Mouse (Mus musculus): ENCODE measurements around the gene E2f3.

Gene E2f3

DNA sequence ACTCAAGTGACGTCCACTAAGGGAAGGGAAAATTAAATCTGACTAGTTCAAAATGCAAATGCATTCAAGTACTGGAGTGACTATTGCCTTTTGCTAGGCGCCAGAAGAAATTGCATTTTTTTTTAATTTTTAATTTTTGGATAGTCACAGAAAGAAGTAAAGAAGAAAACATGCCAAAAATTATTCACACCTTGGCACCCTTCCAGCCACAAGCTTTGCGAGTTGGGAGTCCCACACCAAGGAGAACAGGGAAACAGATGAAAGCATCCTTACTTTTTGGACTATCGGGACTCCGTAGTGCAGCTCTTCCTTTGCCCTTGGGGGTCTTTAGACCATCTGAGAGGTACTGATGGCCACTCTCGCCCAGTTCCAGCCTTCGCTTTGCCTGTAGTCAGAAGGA is 66.0 kb downstream of the E2f3 start:
- in situ Hi-C loops (cut with MseI, MboI), result no loop called here

DNA sequence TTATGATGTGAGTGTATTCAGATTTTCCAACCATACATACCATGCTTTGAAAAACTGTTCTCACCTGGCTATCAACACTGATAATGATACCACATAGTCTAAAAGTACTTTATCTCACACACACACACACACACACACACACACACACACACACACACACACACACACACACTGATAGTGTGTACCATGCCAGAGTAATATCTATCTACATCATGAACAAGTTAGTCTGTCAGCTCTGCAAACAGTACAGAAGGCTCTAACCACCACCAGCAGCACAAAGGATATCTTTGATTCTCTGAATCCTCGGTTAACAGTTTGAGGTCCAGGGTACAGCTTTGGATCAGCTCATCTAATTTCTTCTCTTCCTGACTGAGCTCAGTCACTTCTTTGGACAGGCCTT is 69.3 kb downstream of the E2f3 start:
- in situ Hi-C loops (cut with MseI, MboI), result no loop called here

DNA sequence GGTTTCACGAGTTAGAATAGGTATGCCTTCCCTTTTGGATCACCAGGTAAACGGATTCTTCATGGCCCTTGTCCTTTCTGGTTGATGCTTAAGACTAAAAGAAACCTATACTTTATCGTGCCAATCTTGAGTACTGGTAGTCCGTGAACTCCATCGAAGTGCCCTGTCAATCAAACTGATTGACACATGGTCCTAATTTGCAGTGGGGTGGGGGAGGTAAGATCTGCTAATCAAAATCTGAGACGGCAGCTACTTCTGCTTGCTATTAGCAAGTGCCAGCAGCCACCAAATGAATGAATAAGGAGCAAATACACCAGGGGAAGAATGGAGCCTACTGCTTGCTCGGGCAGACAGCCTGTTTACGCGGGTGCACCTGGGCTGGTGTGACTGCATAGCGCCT is 72.3 kb downstream of the E2f3 start:
- in situ Hi-C loops (cut with MseI, MboI), result no loop called here

DNA sequence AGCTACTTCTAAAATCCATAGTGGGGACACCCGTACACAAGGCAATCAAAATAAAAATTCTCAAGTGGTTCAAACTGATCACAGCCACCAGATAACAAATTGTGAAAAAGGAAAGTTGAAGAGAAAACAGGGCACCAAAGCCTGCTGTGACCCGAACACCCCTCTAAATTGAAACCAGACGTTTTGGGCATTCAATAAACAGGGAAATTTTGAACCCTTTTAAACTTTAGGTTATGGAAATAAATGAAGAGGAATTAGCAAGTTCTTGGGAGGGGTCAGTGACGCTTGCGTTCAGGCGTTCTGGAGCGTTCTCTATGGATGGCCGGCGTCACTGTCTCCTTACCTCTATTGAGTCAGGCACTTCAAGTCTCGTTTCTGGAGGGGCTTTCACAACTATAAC is 72.8 kb downstream of the E2f3 start:
- in situ Hi-C loops (cut with MseI, MboI), result no loop called here

DNA sequence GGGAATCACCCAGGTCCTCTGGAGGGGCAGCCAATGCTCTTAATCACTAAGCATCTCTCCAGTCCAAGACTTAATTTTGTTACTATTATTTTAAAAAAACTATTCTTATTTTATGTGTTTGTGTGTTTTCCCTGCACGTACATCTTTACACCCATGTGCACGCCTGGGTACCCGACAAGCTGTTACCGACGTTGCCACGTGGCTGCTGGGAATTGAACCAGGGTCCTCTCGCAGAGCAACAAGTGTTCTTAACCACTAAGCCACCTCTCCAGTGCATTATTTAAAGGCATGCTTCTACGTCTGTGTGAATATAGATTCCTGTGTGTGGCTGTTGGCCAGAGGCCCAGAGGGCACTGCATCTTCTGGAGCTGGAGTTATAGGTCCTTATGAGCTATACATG is 73.6 kb downstream of the E2f3 start:
- in situ Hi-C loops (cut with MseI, MboI), result no loop called here

DNA sequence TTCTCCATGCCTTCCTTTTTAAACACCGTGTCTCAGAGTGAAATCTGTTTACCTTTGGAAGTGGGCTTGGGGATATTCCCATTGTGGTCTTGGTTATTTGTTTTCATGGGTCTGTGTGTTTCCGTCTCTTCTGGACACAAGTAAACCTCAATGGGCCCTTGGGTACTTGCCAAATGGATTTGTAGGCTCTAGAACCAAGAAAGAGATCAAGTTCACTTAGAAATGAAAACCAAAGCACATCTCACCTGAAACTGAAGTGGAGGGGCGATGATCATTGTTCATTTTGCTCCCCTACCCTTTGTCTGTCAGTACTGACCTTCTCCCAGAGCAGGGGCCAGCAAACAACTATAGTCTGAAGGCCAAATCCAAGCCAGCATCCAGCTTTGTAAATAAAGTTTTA is 74.7 kb downstream of the E2f3 start:
- in situ Hi-C loops (cut with MseI, MboI), result no loop called here

DNA sequence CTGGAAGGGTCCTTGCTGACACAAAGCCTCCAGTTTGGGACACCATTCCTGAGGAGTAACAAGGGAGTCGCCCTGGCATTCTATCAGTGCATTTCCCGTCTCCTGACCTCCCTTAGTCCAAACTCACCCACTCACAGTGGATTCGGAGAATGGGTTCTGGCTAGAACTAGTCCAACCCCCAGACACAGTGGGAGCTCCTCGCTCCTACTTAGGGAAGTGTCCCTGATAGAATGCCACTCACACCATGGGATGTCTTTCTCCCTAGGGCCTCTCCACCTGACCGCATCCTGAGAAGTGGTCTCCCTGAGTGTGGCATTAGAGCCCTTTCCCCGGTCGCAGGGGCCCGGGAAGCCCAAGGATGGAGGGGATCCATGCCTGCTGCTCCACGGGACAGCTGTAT is 77.4 kb downstream of the E2f3 start:
- in situ Hi-C loops (cut with MseI, MboI), result no loop called here

DNA sequence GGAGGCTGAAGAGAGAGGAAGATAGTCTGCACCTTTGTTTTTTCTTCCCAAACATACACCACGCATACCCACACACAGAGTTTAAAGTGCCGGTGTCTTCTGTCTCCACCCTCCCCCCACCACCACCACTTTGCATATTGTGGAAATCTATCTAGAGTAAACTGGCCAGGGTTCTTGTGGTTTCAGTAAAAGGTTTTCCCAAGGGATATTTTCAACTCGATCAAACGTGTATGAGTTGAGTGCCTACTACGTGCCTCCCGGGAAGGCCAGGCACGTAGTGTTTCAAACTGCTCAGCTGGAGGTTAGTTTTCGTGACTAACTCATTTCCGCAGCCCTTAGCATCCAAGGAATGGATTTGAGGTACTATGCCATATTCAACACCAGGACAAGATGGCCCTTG is 77.9 kb downstream of the E2f3 start:
- in situ Hi-C loops (cut with MseI, MboI), result no loop called here

DNA sequence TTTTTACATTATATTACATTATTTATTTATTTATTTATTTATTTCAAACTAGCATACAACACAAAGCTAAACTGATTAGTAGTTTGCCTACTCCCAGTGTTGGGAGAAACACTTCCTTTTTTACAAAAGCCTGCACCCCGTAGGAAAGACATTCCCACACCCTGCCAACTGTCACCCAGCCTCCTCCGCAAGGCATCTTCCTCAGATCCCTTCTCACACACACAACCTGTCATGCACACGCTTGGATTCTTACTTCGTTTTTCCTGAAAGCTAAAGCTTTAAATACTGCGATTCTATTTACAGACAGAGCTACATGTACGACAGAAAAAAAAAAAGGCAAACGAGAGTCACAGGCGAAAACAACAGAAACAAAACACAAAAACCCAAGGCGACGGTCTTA is 79.1 kb downstream of the E2f3 start:
- in situ Hi-C loops (cut with MseI, MboI), result no loop called here

DNA sequence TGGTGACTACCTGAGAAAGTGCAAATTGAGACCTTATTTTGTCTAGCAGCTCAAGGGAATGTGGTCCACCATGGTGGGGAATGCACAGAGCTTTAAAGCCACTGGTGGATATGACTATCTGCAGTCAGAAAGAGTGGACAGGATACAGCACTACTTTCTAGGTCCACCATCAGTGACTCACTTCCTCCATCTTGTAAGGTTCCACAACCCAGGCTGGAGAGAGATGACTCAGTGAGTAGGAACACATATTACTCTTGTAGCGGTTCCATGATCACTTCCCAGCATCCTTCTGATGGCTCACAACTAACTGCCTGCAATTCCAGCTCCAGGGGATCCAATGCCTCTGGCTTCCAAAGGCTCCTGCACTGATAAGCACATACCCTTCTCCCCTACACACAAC is 82.5 kb downstream of the E2f3 start:
- in situ Hi-C loops (cut with MseI, MboI), result no loop called here

DNA sequence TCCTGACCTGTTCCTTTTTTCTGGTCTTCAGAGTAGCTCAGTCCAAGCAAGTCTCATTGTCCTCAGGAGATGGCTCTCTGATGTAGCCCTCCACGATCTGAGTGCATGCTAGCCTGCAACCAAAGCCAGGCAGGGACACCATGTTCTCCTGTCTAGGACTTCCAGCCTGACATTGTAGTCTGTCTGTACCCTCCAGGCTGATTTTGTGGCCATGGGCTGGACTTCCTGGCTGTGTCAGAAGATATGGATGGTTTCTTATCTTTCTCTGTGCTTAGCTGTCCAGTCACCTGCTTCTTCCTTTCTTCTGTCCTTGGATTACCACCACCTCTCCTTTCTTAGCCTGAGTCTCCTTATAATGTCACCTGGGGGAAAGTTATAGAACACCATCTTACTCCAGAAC is 83.2 kb downstream of the E2f3 start:
- in situ Hi-C loops (cut with MseI, MboI), result no loop called here

DNA sequence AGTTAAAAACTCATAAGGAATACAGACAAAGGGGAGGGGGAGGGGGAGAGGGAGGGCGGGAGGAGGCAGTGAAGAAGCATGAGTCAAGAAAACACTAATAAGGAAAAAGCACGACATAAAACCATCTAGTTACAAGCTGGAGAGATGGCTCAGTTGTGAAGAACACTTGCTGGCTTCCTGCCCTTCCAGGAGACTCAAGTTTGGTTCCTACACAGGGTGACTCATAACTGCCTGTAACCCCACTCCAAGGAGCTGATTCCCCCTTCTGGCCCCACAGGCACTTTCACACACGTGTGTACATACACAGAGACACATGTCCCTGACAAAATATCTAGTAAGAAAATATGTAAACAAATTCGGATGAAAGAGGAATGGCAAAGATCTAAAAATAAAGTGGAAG is 84.2 kb downstream of the E2f3 start:
- in situ Hi-C loops (cut with MseI, MboI), result no loop called here

DNA sequence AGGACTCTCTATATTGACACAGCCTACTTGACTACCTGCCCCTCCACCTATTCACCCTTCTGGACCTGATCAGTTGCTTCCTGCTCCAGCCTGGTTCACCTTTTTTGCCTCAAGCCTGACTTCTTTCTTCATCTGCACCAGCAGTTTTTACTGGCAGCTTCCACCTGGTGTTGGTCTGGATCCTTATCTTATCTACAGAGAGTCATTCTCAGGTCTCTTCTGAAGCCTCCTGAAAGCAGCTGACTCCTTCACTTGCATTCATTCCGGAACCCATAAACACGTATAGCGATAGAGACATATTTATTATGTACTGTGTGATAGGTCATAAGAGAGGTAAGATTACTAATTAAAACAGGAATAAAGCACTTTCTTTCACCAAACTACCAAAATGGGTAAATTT is 119.1 kb downstream of the E2f3 start:
- in situ Hi-C loops (cut with MseI, MboI), result no loop called here

DNA sequence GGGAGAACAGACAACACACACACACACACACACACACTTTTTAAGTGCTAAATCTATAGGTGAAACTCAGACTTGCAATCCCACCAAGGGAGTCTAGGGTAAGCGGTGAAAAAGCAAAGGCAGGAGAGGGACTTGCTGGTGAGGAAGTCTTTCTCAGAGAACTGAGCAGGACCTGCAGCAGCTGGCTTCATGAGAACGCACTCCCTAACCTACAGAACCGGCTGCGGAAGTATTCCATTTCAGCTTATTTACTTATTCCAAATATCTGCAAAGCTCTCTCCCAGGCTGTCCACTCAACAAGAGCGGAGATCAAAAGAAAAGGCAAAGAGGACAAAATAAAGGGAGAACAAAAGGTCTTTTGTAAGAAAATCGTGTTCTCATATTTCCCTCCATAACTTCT is 121.5 kb downstream of the E2f3 start:
- in situ Hi-C loops (cut with MseI, MboI), result no loop called here

DNA sequence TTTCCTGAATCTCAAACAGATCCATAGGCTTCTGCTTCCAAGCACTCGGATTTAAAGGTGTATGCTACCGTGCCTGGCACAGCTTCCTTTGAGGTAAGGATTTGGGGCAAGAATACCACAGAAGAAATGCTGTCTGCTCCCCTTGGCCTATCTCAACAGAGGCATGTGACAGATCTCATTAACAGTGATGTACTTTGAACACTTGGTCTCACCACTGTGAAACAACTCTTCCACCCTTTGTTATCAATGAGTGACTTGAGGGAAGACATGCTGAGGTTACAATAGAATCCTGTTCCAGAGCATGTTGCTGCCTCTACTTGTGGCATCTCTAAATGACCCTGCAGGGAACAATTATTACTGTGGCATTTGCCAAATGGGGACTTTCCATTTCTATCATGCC is 125.8 kb downstream of the E2f3 start:
- in situ Hi-C loops (cut with MseI, MboI), result no loop called here

DNA sequence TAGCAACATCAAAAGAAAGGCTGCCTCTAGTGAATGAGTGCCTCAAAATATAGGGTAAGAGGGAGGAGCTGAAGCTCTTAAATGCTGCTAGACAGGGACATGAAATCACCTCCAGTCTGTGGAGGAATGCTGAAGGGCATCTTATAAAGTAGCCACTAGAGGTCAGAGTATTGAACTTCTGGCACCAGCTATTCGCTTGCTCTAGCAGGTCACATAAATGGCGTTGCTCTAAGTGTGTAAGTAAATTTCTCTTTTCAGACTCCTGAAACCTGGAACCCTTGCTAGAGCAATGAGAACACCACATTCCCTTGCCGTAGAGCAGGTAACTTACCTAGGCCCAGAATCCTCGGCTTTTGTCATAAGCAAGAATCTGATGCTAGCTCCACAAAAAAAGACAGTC is 128.4 kb downstream of the E2f3 start:
- in situ Hi-C loops (cut with MseI, MboI), result loop anchor here (5.0 to 10.0 kb wide), 2 partner anchors 225 to 227 kb away; no protein-coding TSS in a partner anchor

All from mouse trophoblast stem cell (cell line).